Mouse (Mus musculus) megakaryocyte, adult 5-6 weeks (primary cell): ENCODE results near the gene Cdh22. TPM values are rescaled to one million over a fixed set of nuclear protein-coding genes. Genes with fewer than 3 reads are reported as not detected.

Experiments used
- ATAC-seq: 2 replicates; pipeline ENCODE4 v1.8.0; 2016; ENCODE audit warnings: mild to moderate bottlenecking, inconsistent platforms; ENCODE audit not compliant: poor library complexity, severe bottlenecking
- total RNA-seq, 2 experiments: library from RNA; stranded (forward) in 1 of 2; stranded (reverse) in 1 of 2; fragments of 153-499, 151-499 nt in 1 of 2; fragments of 221-1000, 200-1000 nt in 1 of 2; gene quantifications; 2 replicates each; pipeline versions ENCODE4 v1.2.3 to v1.2.4; 2015 to 2017

Gene Cdh22
- total RNA-seq, 2 experiments from 2014 or later: 0.07 TPM; not detected in 1

DNA sequence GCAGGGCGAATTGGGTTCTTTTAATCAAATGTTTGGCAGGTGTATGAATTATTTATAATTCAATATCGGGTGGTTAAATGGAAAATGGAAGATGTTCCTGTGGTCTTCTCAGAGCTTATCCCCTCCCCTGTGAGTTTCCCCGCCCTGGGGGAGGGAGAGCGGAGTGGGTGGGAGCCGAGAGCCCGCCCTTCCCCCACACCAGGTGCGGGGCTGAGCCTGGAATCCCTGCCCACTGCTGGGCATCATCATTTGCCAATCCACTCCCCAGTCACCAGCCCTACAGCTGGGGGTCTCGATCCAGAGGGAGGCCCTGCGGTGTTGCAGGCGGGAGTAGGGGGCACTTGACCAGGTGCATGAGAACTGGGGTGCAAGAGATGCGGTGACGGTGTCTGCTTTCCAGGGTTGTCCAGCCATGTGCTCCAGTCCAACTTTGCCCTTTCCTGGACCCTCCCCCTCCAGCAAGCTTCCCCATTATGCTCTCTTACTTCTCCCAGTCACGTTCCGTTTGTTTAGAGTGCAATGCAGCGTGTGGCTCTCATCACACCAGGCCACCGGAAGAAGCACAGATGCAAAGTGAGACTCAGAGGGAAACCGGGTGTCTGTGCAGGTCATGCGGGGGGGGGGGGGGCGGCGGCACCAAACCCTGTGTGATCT is 23.1 kb downstream of the Cdh22 start:
- ATAC-seq: no peak

DNA sequence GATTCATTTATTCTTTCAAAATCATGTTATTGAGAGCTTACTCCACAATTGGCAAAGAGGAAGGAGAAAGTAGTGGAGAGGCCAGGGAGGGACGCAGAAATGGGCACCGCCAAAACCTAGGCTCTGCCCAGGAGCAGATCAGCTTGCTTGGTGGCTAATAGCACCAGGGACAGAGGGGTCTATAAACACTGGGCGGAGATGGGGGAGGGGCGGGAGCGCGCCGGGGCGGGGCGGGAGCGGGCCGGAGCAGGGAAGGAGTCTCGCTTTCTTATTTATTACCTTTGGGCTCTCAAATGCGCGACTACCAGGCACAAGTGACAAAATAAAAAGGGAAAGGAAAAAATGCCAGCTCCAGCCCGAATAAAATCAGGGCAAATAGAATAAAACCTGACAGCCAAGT is 23.7 kb downstream of the Cdh22 start:
- no peak for ATAC-seq

GRCm38 (mm10) chr2:165207689-165208088 is 27.0 kb downstream of the Cdh22 start:
- no peak for ATAC-seq

GRCm38 (mm10) chr2:165207086-165207485 is 27.6 kb downstream of the Cdh22 start:
- ATAC-seq: no peak

DNA sequence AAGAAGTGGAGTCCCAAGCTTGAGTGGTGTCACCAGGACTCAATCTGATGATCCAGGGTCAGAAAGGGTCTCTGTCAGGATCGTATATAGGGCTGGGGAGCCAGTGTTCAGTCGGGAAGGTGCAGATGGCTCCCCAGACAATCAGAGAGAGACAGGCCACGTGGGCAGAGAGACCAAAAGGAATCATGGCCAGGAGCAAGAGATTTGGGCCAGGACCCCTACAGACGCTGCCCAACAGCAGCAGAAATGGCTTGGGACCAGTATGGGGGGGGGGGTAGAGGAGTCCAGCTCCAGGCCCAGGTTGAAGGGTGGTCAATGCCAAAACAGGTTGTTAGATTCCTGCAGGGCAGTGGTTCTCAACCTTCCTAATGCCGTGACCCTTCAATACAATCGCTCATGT is 29.2 kb downstream of the Cdh22 start:
- ATAC-seq: no peak

DNA sequence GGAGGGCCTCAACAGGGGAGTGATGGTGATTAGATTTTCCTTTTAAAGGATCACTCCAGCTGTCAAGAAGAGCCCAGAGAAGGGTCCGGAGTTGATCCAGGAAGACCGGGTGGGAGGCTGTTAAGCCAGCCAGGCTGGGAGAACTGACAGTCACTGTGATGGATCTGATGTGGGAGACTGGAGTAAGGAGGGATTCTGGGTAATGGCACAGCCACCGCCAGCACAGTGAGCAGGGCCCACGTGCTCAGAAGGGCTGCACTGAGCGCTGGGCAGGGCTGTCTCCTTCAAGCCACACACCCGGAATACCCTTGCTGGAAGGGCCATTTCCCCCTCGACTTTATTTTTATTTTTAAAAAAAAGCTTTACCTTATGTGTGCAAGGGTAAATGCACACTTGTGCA is 29.7 kb downstream of the Cdh22 start:
- no peak for ATAC-seq

DNA sequence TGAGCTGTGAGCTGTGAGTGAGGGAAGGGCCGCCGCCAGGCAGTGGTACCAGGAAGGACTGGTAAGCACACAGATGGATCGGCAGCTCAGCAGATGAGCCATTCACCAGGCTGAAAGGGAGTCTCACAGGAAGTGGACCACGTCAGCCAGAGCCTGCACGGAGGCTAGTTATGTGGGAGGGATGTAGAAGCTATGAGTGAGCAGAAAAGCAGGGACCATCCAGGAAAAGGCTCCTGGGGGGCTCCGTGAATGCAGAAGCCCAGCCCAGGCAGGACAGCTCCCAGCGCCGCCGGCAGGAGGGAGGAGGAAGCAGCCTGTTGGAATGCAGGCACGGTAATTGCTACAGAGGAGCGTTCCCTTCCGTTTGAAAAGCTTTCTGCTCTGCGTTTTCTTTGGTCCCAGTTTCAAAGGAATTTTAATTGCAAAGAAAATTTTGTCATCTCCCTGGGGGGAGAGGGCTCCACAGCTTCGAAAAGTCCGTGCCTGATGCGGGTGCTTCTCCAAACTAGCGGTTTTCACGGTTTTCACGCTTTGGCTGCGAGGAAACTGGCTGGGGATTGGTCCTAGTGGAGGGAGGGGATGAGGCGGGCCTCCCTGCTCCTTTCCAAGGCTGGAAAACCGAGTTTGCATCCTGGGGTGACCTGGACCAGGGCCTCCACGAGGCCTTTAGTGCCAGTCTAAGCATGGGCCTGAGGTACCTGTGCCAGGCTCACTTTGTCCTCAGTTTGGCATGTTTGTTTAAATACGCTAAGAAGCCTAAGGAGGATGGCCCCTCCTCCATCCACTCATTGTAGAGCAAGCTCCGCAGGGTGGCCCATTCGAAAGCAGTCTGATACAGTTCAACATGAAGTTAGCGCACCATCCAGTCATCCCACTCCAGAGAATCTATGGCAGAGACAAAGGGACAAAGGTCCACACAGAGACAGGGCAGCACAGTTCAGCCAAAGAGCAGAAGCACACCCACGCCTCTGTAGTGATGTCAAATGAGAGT is 32.6 kb downstream of the Cdh22 start:
- no peak for ATAC-seq

DNA sequence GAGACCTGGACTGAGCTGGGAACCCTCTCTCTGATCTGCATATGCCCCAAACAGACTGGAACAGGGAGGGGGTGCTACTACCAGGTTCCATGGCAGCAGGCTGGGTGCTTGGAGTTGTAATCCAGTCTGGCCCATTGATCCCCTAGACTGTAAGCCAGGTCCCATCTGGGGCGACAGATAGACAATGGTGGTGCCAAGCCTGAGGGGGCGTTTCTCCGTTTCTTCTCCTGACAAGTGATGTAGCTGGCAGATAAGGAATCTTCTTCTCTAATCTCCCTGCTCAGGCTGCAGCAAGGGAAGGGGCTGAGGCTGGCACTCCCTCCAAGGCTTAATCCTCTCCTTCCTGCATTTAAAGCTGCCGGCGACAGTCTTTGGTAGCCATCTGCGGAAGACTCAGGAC is 37.1 kb downstream of the Cdh22 start:
- ATAC-seq: no peak

GRCm38 (mm10) chr2:165195411-165196182 is 39.1 kb downstream of the Cdh22 start:
- ATAC-seq: no peak

DNA sequence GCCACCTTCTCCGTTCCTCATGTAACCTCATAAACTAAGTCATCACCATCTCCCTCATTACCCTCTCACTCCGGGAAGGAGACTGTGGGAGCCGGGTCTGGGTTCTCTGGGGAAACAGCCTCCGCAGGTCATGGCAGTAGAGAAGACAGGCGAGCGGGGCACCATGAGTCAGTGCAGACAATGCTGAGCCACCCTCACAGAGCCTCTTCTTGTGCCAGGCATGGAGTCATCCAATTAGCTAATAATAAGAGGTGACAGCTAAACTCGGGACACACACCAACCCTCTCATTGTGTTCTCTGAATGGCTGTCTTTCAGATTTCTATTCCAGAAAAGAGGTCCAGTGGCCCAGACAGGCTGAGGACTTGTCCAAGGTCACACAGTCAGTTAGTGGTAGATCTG is 43.2 kb downstream of the Cdh22 start:
- no peak for ATAC-seq

DNA sequence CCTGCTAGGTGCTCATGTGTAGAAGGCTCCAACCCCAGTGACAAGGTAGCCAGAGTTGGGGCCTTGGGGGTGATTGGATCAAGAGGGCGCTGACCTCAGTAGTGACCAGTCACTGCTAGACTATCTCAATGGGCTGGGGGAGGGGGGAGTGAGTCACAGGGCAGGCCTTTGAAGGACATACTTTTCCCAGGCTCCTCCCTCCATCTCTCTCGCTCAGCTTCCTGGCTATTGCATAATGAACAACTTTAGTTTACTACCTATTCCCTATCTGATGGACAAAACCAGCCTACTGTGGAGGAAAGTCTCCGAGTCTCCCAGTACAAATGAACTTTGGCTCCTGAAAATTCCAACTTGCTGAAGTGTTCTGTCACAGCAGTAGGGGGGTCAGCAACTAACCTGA is 45.1 kb downstream of the Cdh22 start:
- ATAC-seq: no peak

- no peak for ATAC-seq
These were observed 46.8 kb downstream of the Cdh22 start for GRCm38 (mm10) chr2:165187648-165188380.

DNA sequence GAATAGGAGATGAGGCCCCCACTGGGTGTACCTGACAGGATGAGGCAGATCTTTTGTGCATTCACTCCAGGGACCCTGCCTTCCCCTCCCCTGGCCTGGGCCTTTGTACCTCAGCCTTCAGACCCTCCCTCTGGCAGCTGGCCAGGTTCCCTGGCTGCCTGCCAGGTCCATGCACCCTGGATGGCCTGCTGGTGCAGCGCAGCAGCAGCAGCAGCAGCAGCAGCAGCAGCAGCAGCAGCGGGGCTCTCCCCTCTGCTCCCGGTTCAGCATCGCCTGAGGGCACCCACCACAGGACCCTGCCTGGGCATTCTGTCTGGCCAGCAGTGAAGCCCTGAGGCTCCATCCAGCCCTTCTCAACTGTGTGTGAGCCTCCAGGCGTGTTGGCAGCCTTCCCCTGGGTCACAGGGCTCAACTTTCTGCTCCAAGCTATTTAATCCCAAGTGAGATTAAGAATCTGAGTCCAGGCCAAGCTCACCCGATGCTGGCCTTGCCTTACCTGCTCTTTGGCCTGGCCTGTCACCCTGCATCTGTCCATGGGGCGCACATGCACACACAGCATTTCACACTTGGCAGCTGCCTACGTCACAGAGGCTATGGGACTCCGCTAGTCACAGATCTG is 50.5 kb downstream of the Cdh22 start:
- ATAC-seq: no peak

- ATAC-seq: no peak
These were observed 52.3 kb downstream of the Cdh22 start for GRCm38 (mm10) chr2:165182085-165182976.

GRCm38 (mm10) chr2:165179231-165179630 is 55.4 kb downstream of the Cdh22 start:
- no peak for ATAC-seq

- ATAC-seq: no peak
These were observed 57.7 kb downstream of the Cdh22 start for GRCm38 (mm10) chr2:165176965-165177364.

DNA sequence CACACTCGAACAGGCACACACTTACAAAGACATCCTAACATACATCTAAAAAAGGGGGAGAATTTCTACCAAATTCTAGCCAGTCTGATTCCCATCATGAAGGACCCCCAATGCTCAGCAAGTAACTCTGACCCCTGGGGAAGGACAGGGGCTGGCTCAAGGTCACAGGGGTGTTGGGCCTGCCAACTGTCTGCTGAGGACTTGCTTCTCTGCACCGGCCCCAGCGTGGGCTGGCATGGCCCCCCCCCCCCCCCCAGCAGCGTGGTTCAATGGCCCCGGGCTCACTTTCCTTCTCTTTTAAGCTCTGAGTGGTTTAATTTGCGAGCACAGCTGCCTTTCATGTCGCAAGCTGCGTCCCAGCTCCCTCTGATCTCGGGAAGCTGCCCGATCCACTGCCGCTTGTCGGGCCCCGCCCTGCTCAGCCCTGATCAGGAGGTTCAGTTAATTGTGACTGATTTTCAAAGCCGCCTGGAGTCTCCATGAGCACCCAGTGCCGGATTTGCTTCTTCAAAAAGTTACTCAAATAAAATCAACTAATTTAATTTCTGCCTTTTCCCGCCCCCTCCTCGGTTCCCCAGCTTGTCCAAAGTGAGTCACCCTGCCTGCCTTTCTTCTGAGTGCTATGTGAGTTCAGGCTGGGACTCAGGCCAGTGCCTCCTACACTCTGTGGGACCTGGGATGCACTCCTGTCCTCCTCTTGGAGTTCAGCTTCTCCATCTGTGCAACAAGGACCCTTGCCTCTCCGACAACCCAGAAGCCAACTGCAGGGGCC is 67.8 kb downstream of the Cdh22 start:
- ATAC-seq: no peak

DNA sequence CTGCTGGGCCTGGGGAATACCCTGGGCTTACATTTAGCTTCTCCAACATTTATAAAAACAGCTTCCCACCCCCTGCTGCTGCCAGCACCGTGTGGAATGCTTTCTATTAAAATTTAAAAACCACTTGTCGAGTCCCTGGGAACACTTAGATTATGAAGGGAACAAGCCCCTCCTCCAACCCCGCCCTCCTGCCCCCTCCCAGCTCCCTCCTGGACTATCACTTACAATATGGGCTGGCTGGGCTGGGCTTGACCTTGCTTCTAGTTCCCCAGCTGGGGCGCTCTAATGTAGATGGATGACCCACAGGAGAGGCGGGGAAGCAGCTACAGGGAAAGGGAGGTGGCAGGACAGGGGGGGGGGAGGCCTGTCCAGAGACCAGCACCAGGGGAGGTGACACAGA is 72.4 kb downstream of the Cdh22 start:
- ATAC-seq: no peak
